ENCODE assay signal across 15 mouse cellular contexts in the genomic region with DNA sequence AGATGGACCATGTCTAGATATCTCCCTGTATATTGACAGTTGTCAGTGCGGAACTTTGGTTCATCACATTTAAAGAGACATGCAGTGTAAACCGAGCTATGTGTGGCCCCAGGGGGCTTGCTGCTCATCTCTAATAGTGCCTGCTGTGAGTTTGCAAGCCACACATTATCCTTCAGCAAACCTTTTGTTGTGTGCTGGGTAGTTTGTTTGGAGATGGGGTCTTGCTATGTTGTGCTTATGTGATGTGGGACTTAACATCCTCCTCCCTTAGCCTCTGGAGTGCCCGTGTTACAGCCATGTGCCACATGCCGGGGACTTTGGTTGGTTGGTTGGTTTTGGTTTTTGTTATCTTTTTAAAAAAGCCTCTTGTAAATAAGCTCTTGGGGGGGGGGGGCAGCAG. TPM values are rescaled to one million over a fixed set of nuclear protein-coding genes. Genes with fewer than 3 reads are reported as not detected.
DNase-seq lines count a peak whose midpoint lies in the region; ATAC-seq and TF ChIP-seq lines count a peak whose summit lies in the region.
"Had no signal": no experiment of that assay in that cellular context is flagged by ENCODE, and none has a peak within 500 bp of the region (broad histone marks: within the 10 kb centered on the region; RNA-seq: fewer than 3 reads in every experiment).

No protein-coding gene starts in this region.

- TF ChIP-seq CTCF in intestine, postnatal 0 days (IDR thresholded peaks at IDR 0.05; ENCODE audit: low read depth), result no peak
- no peak for TF ChIP-seq CTCF in spleen, adult 2 months (IDR thresholded peaks at IDR 0.05; ENCODE audit: extremely low read depth, insufficient read depth, insufficient read length, insufficient replicate concordance)

- H3K9ac ChIP-seq in intestine, embryonic 14.5 days (ENCODE audit: low read length), result no peak overlapping the region
- H3K9ac ChIP-seq in intestine, postnatal 0 days (ENCODE audit: low read depth, low read length), result no peak overlapping the region
- no peak overlapping the region for H3K9ac ChIP-seq in liver, embryonic 12.5 days
- H3K9ac ChIP-seq: forebrain, embryonic 12.5 days; kidney, embryonic 15.5 days had no signal

- 71% methylated on average over 4 of the region's 4 CpGs for WGBS in intestine, embryonic 14.5 days
- WGBS in intestine, postnatal 0 days, result 71% methylated on average over 4 of the region's 4 CpGs
- 22% methylated on average over 4 of the region's 4 CpGs for WGBS in spleen, adult 2 months
- 31% methylated on average over 4 of the region's 4 CpGs for WGBS in liver, embryonic 12.5 days (ENCODE audit: insufficient replicate concordance)

- no peak for DNase-seq in intestine, embryonic 14.5 days (ENCODE audit: low spot score)
- no peak for DNase-seq in spleen, adult 2 months (ENCODE audit: low read depth in 1 of 2, low spot score in 2 of 2)
- DNase-seq in spleen, adult 12 weeks (ENCODE audit: low spot score), result no peak
- DNase-seq in splenic B cell, adult 2 months (ENCODE audit: low read depth, low spot score), result peak; percentile 36
- DNase-seq in right cerebral cortex, adult 2 months (ENCODE audit: low spot score in 2 of 2), result no peak
- DNase-seq in urinary bladder, postnatal 4 days (ENCODE audit: low spot score in 2 of 2), result no peak
- DNase-seq: adrenal gland, adult 8-10 months; cerebellum, postnatal 10 days; right cerebral cortex, postnatal 4 days; thymus, postnatal 4 days had no signal

- H3K9me3 ChIP-seq in intestine, embryonic 14.5 days (ENCODE audit: control insufficient read depth, low read length), result no peaks in the 10 kb centered on the region
- no peaks in the 10 kb centered on the region for H3K9me3 ChIP-seq in intestine, postnatal 0 days (ENCODE audit: control insufficient read depth)
- H3K9me3 ChIP-seq in liver, embryonic 12.5 days (replicated peaks), result no peaks in the 10 kb centered on the region
- H3K9me3 ChIP-seq: forebrain, embryonic 12.5 days; kidney, embryonic 15.5 days; midbrain, embryonic 10.5 days had no signal

- no peaks in the 10 kb centered on the region for H3K27me3 ChIP-seq in intestine, embryonic 14.5 days (replicated peaks; ENCODE audit: control insufficient read depth, insufficient read depth, low read length)
- H3K27me3 ChIP-seq in intestine, postnatal 0 days (replicated peaks; ENCODE audit: control insufficient read depth, insufficient read depth, low read length), result no peaks in the 10 kb centered on the region
- no peaks in the 10 kb centered on the region for H3K27me3 ChIP-seq in spleen, adult 2 months (ENCODE audit: control insufficient read depth, insufficient read depth, low read length)
- H3K27me3 ChIP-seq in liver, embryonic 12.5 days (replicated peaks), result no peaks in the 10 kb centered on the region
- no peaks in the 10 kb centered on the region for H3K27me3 ChIP-seq in splenic B cell, adult 2 months (ENCODE audit: control insufficient read depth, insufficient read depth, low read length, poor library complexity, severe bottlenecking)
- H3K27me3 ChIP-seq: forebrain, embryonic 12.5 days; kidney, embryonic 15.5 days had no signal

- peaks cover 3% of the 10 kb centered on the region; the same call in 1 of the 2 replicates for H3K36me3 ChIP-seq in intestine, embryonic 14.5 days (ENCODE audit: control insufficient read depth, insufficient read depth, low read length)
- no peaks in the 10 kb centered on the region for H3K36me3 ChIP-seq in intestine, postnatal 0 days (ENCODE audit: control insufficient read depth, insufficient read depth)
- H3K36me3 ChIP-seq in spleen, adult 2 months (ENCODE audit: control insufficient read depth, insufficient read depth, low read length), result peaks cover 4% of the 10 kb centered on the region
- H3K36me3 ChIP-seq in liver, embryonic 12.5 days, result peaks cover 7% of the 10 kb centered on the region; the same call in 1 of the 2 replicates
- no peaks in the 10 kb centered on the region for H3K36me3 ChIP-seq in splenic B cell, adult 2 months (ENCODE audit: control insufficient read depth, insufficient read depth, low read length, poor library complexity, severe bottlenecking)

- peaks cover 26% of the 10 kb centered on the region for H3K4me1 ChIP-seq in intestine, embryonic 14.5 days (replicated peaks; ENCODE audit: control insufficient read depth, insufficient read depth, low read length)
- H3K4me1 ChIP-seq in intestine, postnatal 0 days (replicated peaks; ENCODE audit: control insufficient read depth, insufficient read depth, low read length), result peaks cover 6% of the 10 kb centered on the region
- peaks cover 25% of the 10 kb centered on the region for H3K4me1 ChIP-seq in spleen, adult 2 months (ENCODE audit: control insufficient read depth, insufficient read depth, insufficient read length)
- H3K4me1 ChIP-seq in liver, embryonic 12.5 days, result peaks cover 59% of the 10 kb centered on the region

- TF ChIP-seq POLR2A in spleen, adult 2 months (IDR thresholded peaks at IDR 0.05; ENCODE audit: low read depth, low read length), result no peak

- H3K27ac ChIP-seq in intestine, embryonic 14.5 days (ENCODE audit: low read depth), result no peak overlapping the region
- no peak overlapping the region for H3K27ac ChIP-seq in intestine, postnatal 0 days (ENCODE audit: low read depth, low read length)
- H3K27ac ChIP-seq in spleen, adult 2 months (ENCODE audit: insufficient read depth, low read length), result 0 out of 2 replicates have a peak overlapping the region, but pooled peaks have one; percentile 2
- H3K27ac ChIP-seq in liver, embryonic 12.5 days, result no peak overlapping the region
- H3K27ac ChIP-seq: forebrain, embryonic 12.5 days had no signal

- H3K4me3 ChIP-seq in intestine, embryonic 14.5 days (ENCODE audit: low read depth, low read length), result no peak overlapping the region
- no peak overlapping the region for H3K4me3 ChIP-seq in intestine, postnatal 0 days (ENCODE audit: low read depth, low read length)
- no peak overlapping the region for H3K4me3 ChIP-seq in spleen, adult 2 months (ENCODE audit: extremely low read depth, insufficient read depth, insufficient read length)
- no peak overlapping the region for H3K4me3 ChIP-seq in liver, embryonic 12.5 days
- H3K4me3 ChIP-seq: forebrain, embryonic 12.5 days; midbrain, embryonic 10.5 days had no signal

- H3K4me2 ChIP-seq in intestine, embryonic 14.5 days (ENCODE audit: low read length), result 0 out of 2 replicates have a peak overlapping the region, but pooled peaks have one; percentile 29
- H3K4me2 ChIP-seq in intestine, postnatal 0 days (replicated peaks; ENCODE audit: low read depth), result no peak overlapping the region
- peak overlapping the region; percentile 65 for H3K4me2 ChIP-seq in liver, embryonic 12.5 days
- H3K4me2 ChIP-seq: forebrain, embryonic 12.5 days had no signal

- ATAC-seq in intestine, embryonic 14.5 days (replicated peaks; ENCODE audit: low FRiP score, low TSS enrichment, low read depth), result no peak
- ATAC-seq in intestine, postnatal 0 days, result no peak
- ATAC-seq in liver, embryonic 12.5 days, result no peak

RNA-seq across cellular contexts. Expression of a gene that starts 56.3 kb away (rescaled TPM):
- 6.3 and 6.4 TPM in 2 replicates for polyA plus RNA-seq in intestine, embryonic 14.5 days (2014; fragmentation: Nextera tagmentation; extraction: Ambion mirVana)
- polyA plus RNA-seq in intestine, postnatal 0 days (2015; fragmentation: Nextera tagmentation; extraction: Ambion mirVana), result 5.8 and 7.1 TPM in 2 replicates
- polyA plus RNA-seq in spleen, adult 2 months (2012; rRNA removed), result 32.2 and 65.8 TPM in 2 replicates
- 2.9 and 3.3 TPM in 2 replicates for polyA plus RNA-seq in liver, embryonic 12.5 days (2016; fragmentation: Nextera tagmentation; extraction: Ambion mirVana)

RNA-seq across cellular contexts. Expression of a gene that starts 59.2 kb away (rescaled TPM):
- 4.7 and 5.1 TPM in 2 replicates for polyA plus RNA-seq in intestine, embryonic 14.5 days (2014; fragmentation: Nextera tagmentation; extraction: Ambion mirVana)
- polyA plus RNA-seq in intestine, postnatal 0 days (2015; fragmentation: Nextera tagmentation; extraction: Ambion mirVana), result 1.6 and 2.0 TPM in 2 replicates
- polyA plus RNA-seq in spleen, adult 2 months (2012; rRNA removed), result 8.1 and 11.0 TPM in 2 replicates
- 2.4 and 2.5 TPM in 2 replicates for polyA plus RNA-seq in liver, embryonic 12.5 days (2016; fragmentation: Nextera tagmentation; extraction: Ambion mirVana)
